Mouse (Mus musculus) lung, adult 2 months (tissue): ENCODE results near the gene Abi1.

Experiments used
- CTCF ChIP-seq: fragments of 200-500 bp; IDR thresholded peaks from 2 replicates; pipeline ENCODE4 v1.5.1; 2011; ENCODE audit warnings: mild to moderate bottlenecking, low read length, control low read depth; ENCODE audit not compliant: insufficient read depth
- POLR2A ChIP-seq: fragments of 200-500 bp; IDR thresholded peaks from 2 replicates; pipeline ENCODE4 v1.6.1; 2011; ENCODE audit warnings: low read depth, mild to moderate bottlenecking, control low read depth, low read length, borderline replicate concordance; ENCODE audit errors: extremely low read depth

- TF ChIP-seq CTCF (no peak), POLR2A (no peak)
Observed at GRCm38 (mm10) chr2:23023023-23023422, 17.0 kb downstream of the Abi1 start.
